Mouse (Mus musculus) ES-E14 (cell line): ENCODE data around the gene Gm20715.

ENCODE experiments used
- MAFK ChIP-seq: IDR thresholded peaks from 2 replicates; pipeline ENCODE4 v1.6.1; 2014; ENCODE audit warnings: mild to moderate bottlenecking, low read depth, low read length, inconsistent platforms; ENCODE audit not compliant: insufficient read depth
- ZNF384 ChIP-seq: IDR thresholded peaks from 2 replicates; pipeline ENCODE4 v1.6.1; 2012; ENCODE audit warnings: low read depth, low read length, inconsistent platforms

DNA sequence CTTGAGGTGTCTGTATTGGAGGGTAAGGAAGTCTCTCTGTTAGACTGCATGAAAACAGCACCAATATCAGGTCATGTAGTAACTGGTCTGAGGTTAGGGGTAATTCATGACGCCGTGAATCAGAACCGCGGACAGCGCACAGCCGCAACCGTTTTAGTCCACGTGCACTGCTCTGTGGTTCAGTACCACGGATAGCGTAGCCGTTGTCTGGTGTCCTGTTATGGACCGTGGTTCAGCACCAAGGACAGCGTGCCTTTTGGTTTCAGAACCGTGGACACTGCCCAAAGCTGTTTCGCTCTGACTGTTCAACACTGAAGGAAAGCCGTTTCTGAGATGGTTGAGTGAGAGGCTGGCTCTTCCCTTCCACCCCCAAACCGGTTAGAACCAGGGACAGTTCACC, at the start of gene Gm20715:
- peak; percentile 15; the same call in 1 of the 2 replicates for TF ChIP-seq ZNF384
- TF ChIP-seq MAFK: no peak
